Mouse (Mus musculus) E14TG2a.4 (cell line): ENCODE results near the gene Prdm8.

Source experiments
- CTCF ChIP-seq: conservative IDR thresholded peaks from 2 replicates; pipeline ENCODE4 v1.5.1; 2014; ENCODE audit warnings: low read length
- NANOG ChIP-seq: IDR thresholded peaks from 2 replicates; pipeline ENCODE4 v1.6.1; 2014; ENCODE audit warnings: borderline replicate concordance, low read length, mixed read lengths
- POU5F1 ChIP-seq: IDR thresholded peaks from 2 replicates; pipeline ENCODE4 v1.6.1; 2014; ENCODE audit warnings: low read length, borderline replicate concordance

DNA sequence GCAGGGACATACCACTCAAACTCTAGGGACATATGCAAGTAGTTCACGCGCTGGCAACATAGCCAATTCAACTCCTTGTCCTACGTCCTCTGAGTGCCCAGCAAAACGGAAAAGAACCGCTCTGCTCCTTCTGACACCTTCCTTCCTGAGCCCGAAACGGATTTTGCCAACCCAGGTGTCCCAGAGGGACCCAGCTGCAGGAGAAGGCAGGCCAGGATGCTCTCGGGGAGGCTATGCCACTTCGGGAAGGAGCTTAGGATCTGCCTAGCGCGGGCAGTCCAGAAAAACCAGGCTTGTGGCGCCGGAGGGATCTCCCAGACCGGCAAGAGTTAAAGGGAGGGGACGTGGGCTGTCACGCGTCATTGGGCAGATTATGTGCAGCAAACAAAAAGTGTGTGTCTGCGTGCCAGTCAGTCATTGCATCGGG lies 13.5 kb downstream of the Prdm8 start:
- TF ChIP-seq CTCF (no peak), NANOG (no peak), POU5F1 (no peak)
